Mouse (Mus musculus) heart, embryonic 11.5 days (tissue): Measurements from ENCODE around the gene Mxd1. TPM values are rescaled to one million over a fixed set of nuclear protein-coding genes. Genes with fewer than 3 reads are reported as not detected.

ENCODE experiments used
- ATAC-seq: fragments of 200-750 bp; cut with Nextera tagmentation; replicated peaks from 2 replicates; pipeline ENCODE4 v1.8.0; 2017; ENCODE audit warnings: moderate library complexity; ENCODE audit not compliant: insufficient number of reproducible peaks, low FRiP score, low TSS enrichment
- H3K27ac ChIP-seq: fragments of 300-500 bp; sonication (generic); 2 replicates; pipeline ENCODE4 v1.5.1; 2014; ENCODE audit warnings: mild to moderate bottlenecking, low read depth, low read length
- H3K27me3 ChIP-seq: fragments of 300-500 bp; sonication (generic); 2 replicates; pipeline ENCODE4 v1.6.1; 2014; ENCODE audit warnings: mild to moderate bottlenecking, low read length, mixed read lengths; ENCODE audit not compliant: control insufficient read depth, insufficient read depth
- H3K36me3 ChIP-seq: fragments of 300-500 bp; sonication (generic); 2 replicates; pipeline ENCODE4 v1.6.1; 2014; ENCODE audit warnings: mild to moderate bottlenecking, low read length, moderate library complexity, mixed read lengths; ENCODE audit not compliant: control insufficient read depth, insufficient read depth
- H3K4me1 ChIP-seq: fragments of 300-500 bp; sonication (generic); 2 replicates; pipeline ENCODE4 v1.6.1; 2014; ENCODE audit warnings: low read length; ENCODE audit not compliant: control insufficient read depth, insufficient read depth
- H3K4me2 ChIP-seq: fragments of 300-500 bp; sonication (generic); 2 replicates; pipeline ENCODE4 v1.6.1; 2014; ENCODE audit warnings: mild to moderate bottlenecking, moderate library complexity
- H3K4me3 ChIP-seq: fragments of 300-500 bp; sonication (generic); 2 replicates; pipeline ENCODE4 v1.5.1; 2014; ENCODE audit warnings: low read depth, low read length
- H3K9ac ChIP-seq: fragments of 300-500 bp; sonication (generic); 2 replicates; pipeline ENCODE4 v1.6.1; 2014; ENCODE audit warnings: mild to moderate bottlenecking, low read depth, low read length, moderate library complexity
- H3K9me3 ChIP-seq: fragments of 300-500 bp; sonication (generic); replicated peaks from 2 replicates; pipeline ENCODE4 v1.6.1; 2016; ENCODE audit warnings: low read length; ENCODE audit not compliant: control insufficient read depth
- WGBS: fragments of 180-500 bp; shearing (Covaris S2); extraction: QIAGEN DNeasy Blood & Tissue Kit; methylation state at CpG from one replicate; pipeline ENCODE4 v1.1.7; 2014; ENCODE audit not compliant: insufficient replicate concordance; 5-methylcytosine and 5-hydroxymethylcytosine counted together
- polyA plus RNA-seq: library from polyadenylated mRNA; unstranded; fragments of >200 nt; fragmentation: Nextera tagmentation; extraction: Ambion mirVana; gene quantifications from 2 replicates; pipeline ENCODE4 v1.2.1, GENCODE M21; 2014

Gene Mxd1
- polyA plus RNA-seq, 1 experiment from 2014 or later, result 9.5 TPM

DNA sequence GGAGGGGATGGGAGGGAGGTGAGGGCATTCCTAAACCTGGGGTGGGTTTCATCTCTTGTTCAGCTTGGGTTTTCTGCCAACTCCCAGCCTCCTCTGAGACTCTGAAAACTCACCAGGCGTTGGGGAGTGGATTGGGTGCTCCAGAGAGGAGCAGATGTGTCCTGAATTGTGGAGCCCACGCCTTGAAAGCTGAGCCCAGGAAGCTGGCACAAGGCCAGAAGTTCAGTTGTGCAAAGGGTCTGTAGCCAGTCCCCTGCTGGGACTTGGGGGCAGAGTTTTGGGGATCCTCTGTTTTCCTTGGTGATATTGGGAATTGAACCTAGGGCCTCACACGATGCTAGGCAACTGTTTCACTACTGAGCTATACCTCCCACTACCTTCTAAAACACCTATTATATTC lies 38.8 kb downstream of the Mxd1 start:
- Histone ChIP-seq H3K4me2 (no peak overlapping the region), H3K4me3 (no peak overlapping the region), H3K36me3 (no peaks in the 10 kb centered on the region), H3K27ac (no peak overlapping the region), H3K27me3 (no peaks in the 10 kb centered on the region), H3K4me1 (no peaks in the 10 kb centered on the region), H3K9ac (no peak overlapping the region), H3K9me3 (no peaks in the 10 kb centered on the region)
- no peak for ATAC-seq
- 66% methylated on average over 3 of the region's 3 CpGs for WGBS

DNA sequence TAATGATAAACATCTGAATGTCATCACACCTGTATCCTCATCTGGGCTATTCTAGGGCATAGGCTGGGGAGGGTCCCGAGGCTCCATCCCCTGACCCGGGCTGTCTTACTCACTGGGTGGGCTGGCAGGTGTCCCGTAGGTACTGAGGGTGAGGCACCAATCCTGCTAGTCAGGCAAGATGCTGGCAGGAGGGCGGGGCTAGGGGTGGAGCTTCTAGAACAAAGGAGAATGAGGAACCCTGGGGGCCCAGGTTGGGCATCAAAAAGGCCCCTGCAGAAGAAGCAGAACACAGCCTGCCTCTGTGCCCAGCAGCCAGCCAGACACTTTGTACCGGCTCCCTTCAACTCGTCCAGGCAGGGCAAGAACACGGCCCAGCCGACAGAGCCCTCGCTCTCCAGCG lies 41.0 kb downstream of the Mxd1 start, which contains the start of gene Asprv1:
Asprv1 (plus strand) TSS at position 219 of the 400 bp plus-strand sequence.
- H3K36me3 ChIP-seq, result no peaks in the 10 kb centered on the region
- ATAC-seq, result no peak
- WGBS, result 56% methylated on average over 10 of the region's 10 CpGs

DNA sequence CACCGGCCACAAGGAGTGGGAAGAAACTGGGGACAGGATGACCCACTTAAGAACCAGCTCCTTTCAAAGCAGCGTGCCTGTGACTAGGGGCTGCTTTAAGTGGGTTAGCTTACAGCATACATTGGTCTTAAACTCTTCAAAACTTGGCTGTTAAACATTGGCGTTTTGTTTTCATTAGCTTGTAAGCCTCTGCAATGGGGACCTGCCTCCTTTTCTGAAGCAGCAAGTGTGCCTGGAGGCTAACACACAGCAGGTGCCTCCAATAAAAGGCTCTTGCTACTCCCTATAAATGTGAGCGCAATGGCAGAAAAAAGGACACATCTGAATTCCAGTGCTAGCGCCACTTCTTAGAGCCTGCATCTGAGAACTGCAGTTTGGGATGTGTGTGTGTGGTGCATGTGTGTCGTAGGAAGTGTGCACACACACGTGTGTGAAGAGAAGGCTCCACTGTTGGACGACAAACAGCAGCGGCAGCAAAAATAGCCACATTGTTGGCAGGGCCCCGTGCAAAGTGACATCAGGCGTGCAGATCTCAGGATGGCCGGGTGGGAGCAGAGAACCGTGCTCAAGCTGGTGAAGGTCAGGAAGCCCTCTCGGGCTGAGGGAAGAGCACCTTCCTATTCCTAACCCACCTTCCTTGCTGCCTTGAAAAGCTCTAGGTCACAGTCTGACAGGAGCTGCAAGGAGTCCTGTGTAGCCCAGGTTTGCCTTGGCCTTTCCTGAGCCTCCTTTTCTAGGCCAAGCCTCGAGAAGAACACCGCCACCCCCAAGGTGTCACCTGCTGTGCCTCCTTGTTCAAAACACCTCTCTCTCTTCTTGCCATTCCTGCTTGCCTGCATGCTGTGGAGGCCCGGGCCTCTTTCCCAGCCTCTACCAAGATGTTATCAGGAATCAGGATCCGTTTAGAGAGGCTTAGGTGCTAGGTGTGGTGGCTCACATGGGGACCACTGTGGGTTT lies 44.6 kb downstream of the Mxd1 start:
- ATAC-seq, result no peak
- 56% methylated on average over 18 of the region's 18 CpGs for WGBS
- no peaks in the 10 kb centered on the region; the same call in 1 of the 2 replicates for H3K4me1 ChIP-seq
- H3K27me3 ChIP-seq, result no peaks in the 10 kb centered on the region; the same call in 1 of the 2 replicates
- H3K27ac ChIP-seq, result no peak overlapping the region
- no peak overlapping the region for H3K4me2 ChIP-seq
- no peak overlapping the region for H3K9ac ChIP-seq
- H3K36me3 ChIP-seq, result no peaks in the 10 kb centered on the region
- H3K9me3 ChIP-seq, result no peaks in the 10 kb centered on the region
- no peak overlapping the region for H3K4me3 ChIP-seq

More for the DNA sequence above, 41.0 kb downstream of the Mxd1 start, which contains the start of gene Asprv1:
- H3K4me2 ChIP-seq, result no peak within 1 kb of the TSS
- H3K9ac ChIP-seq, result no peak within 1 kb of the TSS
- H3K27me3 ChIP-seq, result no peaks in the 10 kb centered on the region
- no peak within 1 kb of the TSS for H3K4me3 ChIP-seq
- H3K9me3 ChIP-seq, result no peaks in the 10 kb centered on the region
- no peak within 1 kb of the TSS for H3K27ac ChIP-seq
- no peaks in the 10 kb centered on the region; the same call in 1 of the 2 replicates for H3K4me1 ChIP-seq

DNA sequence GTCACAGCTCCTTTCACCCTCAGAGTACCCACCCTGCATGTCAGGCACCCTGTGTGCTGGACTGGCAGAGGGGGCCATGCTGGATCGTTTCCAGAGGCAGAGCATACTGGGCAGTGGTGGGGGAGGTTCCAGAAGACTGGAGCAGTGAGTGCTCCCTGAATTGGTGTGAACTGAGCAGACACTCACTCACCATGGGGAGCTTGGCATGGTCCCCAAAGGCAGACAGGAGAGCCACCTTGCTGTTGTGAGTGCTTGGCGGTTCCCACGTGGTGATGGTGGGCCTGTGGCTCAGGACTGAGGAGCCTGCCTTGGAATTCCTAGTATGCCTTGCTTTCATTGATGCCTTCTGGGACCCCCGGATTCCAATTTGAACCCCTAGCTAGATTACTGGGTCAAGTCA lies 45.8 kb downstream of the Mxd1 start:
- Histone ChIP-seq H3K27ac (no peak overlapping the region), H3K27me3 (no peaks in the 10 kb centered on the region; the same call in 1 of the 2 replicates), H3K36me3 (no peaks in the 10 kb centered on the region), H3K9ac (no peak overlapping the region), H3K4me3 (no peak overlapping the region), H3K4me2 (no peak overlapping the region), H3K4me1 (no peaks in the 10 kb centered on the region; the same call in 1 of the 2 replicates), H3K9me3 (no peaks in the 10 kb centered on the region)
- WGBS, result 77% methylated on average over 4 of the region's 4 CpGs
- ATAC-seq, result no peak

DNA sequence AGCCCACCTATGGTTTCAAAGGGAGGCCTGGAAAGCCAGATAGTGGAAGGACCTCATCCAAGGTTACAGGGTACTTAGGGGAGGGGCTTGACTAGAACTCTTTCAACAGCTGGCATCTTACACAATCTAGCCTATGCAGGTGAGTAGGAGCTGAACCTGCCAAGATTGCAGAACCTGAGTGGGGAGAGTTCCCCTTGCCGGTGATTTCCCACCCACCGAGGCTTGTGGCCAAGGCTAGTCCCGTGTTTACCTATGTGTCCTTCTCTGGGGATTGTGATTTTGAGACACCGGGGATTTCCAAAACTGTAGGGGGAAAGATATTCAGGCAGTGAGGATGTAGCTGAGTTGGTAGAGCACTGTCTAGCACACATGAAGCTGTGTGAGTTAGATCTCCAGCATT lies 53.7 kb downstream of the Mxd1 start:
- Histone ChIP-seq H3K4me2 (no peak overlapping the region), H3K27me3 (no peaks in the 10 kb centered on the region), H3K4me3 (no peak overlapping the region), H3K9me3 (no peaks in the 10 kb centered on the region), H3K9ac (no peak overlapping the region), H3K27ac (no peak overlapping the region), H3K4me1 (no peaks in the 10 kb centered on the region), H3K36me3 (no peaks in the 10 kb centered on the region)
- 73% methylated on average over 4 of the region's 4 CpGs for WGBS
- no peak for ATAC-seq

DNA sequence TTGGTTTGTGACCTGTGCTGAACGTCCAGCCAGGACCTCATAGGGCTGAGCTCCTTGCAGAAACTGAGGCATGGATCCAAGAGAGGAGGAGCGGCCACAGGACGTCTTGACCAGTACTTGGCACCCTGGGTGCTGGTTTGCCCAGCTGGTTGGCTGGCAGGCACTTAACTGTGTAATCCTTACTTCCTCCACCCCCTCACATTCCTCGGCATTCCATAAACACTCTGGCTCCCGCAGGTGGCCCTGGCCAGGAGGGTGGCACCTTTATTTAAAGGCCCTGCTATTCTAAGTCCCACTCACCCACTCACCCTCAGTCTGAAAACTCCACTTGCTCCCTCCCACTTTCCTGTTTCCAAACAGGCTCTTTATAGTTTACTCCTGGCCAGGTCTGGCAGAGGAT lies 58.2 kb downstream of the Mxd1 start:
- Histone ChIP-seq H3K36me3 (no peaks in the 10 kb centered on the region), H3K27ac (no peak overlapping the region), H3K9me3 (no peaks in the 10 kb centered on the region), H3K9ac (no peak overlapping the region), H3K27me3 (no peaks in the 10 kb centered on the region), H3K4me1 (no peaks in the 10 kb centered on the region), H3K4me2 (no peak overlapping the region), H3K4me3 (no peak overlapping the region)
- ATAC-seq, result no peak
- 55% methylated on average over 5 of the region's 5 CpGs for WGBS

DNA sequence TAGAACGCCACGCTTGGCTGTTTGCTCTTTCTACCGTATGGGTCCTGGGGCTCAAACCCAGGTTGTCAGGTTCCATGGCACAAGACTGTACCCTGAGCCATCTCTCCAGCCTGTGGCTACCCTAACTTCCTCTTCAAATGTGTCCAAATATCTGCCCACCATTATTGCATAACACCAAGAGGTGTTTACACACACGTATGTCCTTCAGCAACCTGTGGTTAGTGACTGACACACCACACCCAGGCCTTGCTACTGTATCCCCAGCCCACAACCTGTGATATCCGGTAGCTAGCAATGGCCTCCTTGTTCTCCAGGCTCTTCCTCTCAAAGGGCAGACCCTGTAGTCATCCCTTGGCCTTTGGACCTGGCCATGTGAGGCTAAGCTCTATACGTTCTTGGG lies 59.7 kb downstream of the Mxd1 start:
- ATAC-seq, result no peak

DNA sequence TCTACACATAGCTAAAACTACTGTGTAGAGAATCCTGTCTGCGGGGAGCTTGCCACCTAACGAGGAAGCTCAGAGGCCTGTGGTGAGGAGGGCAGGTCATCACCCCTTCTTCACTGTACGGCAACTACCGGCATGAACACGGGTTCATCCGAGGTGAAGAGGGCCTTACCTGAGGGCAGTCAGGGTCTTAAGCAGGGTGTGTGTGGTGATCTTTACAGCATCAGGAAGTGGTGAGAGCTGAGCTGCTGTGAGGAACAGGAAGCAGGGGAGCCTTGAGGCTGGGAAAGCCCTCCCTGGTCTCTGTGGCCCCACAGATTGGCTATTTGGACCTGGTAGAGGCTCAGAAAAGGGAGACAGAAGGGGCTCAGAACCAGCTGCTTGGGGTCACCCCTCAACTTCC lies 61.5 kb downstream of the Mxd1 start:
- H3K9ac ChIP-seq, result no peak overlapping the region
- ATAC-seq, result no peak
- H3K9me3 ChIP-seq, result no peaks in the 10 kb centered on the region
- H3K4me3 ChIP-seq, result no peak overlapping the region
- 87% methylated on average over 6 of the region's 6 CpGs for WGBS
- H3K27me3 ChIP-seq, result no peaks in the 10 kb centered on the region
- H3K4me1 ChIP-seq, result 0 out of 2 replicates have a peak, but pooled peaks cover 3% of the 10 kb centered on the region
- H3K4me2 ChIP-seq, result no peak overlapping the region
- H3K27ac ChIP-seq, result no peak overlapping the region
- no peaks in the 10 kb centered on the region for H3K36me3 ChIP-seq

More for the DNA sequence above, 59.7 kb downstream of the Mxd1 start:
- H3K9me3 ChIP-seq, result no peaks in the 10 kb centered on the region
- H3K27me3 ChIP-seq, result no peaks in the 10 kb centered on the region
- 85% methylated on average over 6 of the region's 6 CpGs for WGBS
- H3K27ac ChIP-seq, result no peak overlapping the region
- no peaks in the 10 kb centered on the region for H3K36me3 ChIP-seq
- H3K9ac ChIP-seq, result no peak overlapping the region
- H3K4me2 ChIP-seq, result no peak overlapping the region
- 0 out of 2 replicates have a peak, but pooled peaks cover 3% of the 10 kb centered on the region for H3K4me1 ChIP-seq
- no peak overlapping the region for H3K4me3 ChIP-seq
